In the genomic region with DNA sequence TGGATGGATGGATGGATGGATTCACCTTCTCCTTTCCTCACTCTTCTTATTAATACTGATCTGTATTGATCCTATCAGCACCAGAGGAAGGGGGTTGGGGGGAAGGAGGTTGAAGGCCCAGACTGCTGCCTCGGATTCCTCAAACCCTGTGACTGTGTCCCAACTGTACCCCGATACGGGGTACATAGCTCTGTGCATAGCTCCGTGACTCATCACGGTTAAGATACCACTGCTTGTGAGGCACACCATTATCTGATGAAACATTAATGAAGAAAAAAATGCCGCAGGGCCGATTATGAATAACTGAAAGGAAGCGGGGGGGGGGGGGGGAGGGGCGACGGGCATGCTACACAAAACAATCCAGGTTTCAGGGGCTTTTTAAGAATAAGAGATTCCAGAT, we compare ENCODE assay signal across 19 mouse cellular contexts.
DNase-seq lines count a peak whose midpoint lies in the region; ATAC-seq lines count a peak whose summit lies in the region.
"Had no signal": no experiment of that assay in that cellular context is flagged by ENCODE, and none has a peak within 500 bp of the region (broad histone marks: within the 10 kb centered on the region; RNA-seq: fewer than 3 reads in every experiment).

No protein-coding gene starts in this region.

- H3K4me3 ChIP-seq in heart, embryonic 11.5 days (ENCODE audit: low read depth, low read length) = no peak overlapping the region
- H3K4me3 ChIP-seq in liver, embryonic 12.5 days = no peak overlapping the region
- H3K4me3 ChIP-seq in embryonic facial prominence, embryonic 10.5 days = no peak overlapping the region
- H3K4me3 ChIP-seq: forebrain, embryonic 13.5 days; heart, embryonic 15.5 days; hindbrain, embryonic 12.5 days; intestine, embryonic 15.5 days; limb, embryonic 15.5 days; midbrain, embryonic 12.5 days had no signal

- intact Hi-C loops in left cerebral cortex, postnatal 10 days (cut with DNase I) = no loop called here

- 0 out of 2 replicates have a peak, but pooled peaks have one; percentile 52 for ATAC-seq in heart, embryonic 11.5 days (replicated peaks; ENCODE audit: insufficient number of reproducible peaks, low FRiP score, low TSS enrichment)
- no peak for ATAC-seq in liver, embryonic 12.5 days
- peak; percentile 63 for ATAC-seq in megakaryocyte progenitor cell, adult 5-6 weeks (replicated peaks; ENCODE audit: poor library complexity)
- ATAC-seq: forebrain, embryonic 13.5 days had no signal

- peaks cover 26% of the 10 kb centered on the region for H3K4me1 ChIP-seq in heart, embryonic 11.5 days (ENCODE audit: control insufficient read depth, insufficient read depth, low read length)
- H3K4me1 ChIP-seq in liver, embryonic 12.5 days = peaks cover 41% of the 10 kb centered on the region
- peaks cover 50% of the 10 kb centered on the region for H3K4me1 ChIP-seq in embryonic facial prominence, embryonic 10.5 days

- H3K27me3 ChIP-seq in heart, embryonic 11.5 days (ENCODE audit: control insufficient read depth, insufficient read depth, low read length) = no peaks in the 10 kb centered on the region
- H3K27me3 ChIP-seq in liver, embryonic 12.5 days (replicated peaks) = no peaks in the 10 kb centered on the region
- H3K27me3 ChIP-seq in embryonic facial prominence, embryonic 10.5 days (replicated peaks; ENCODE audit: low read depth, poor library complexity, severe bottlenecking) = no peaks in the 10 kb centered on the region
- H3K27me3 ChIP-seq: forebrain, embryonic 13.5 days; heart, embryonic 15.5 days; hindbrain, embryonic 12.5 days; intestine, embryonic 15.5 days; limb, embryonic 15.5 days; midbrain, embryonic 12.5 days had no signal

- 90% methylated on average over 9 of the region's 10 CpGs for WGBS in heart, embryonic 11.5 days (ENCODE audit: insufficient replicate concordance)
- WGBS in liver, embryonic 12.5 days (ENCODE audit: insufficient replicate concordance) = 58% methylated on average over 10 of the region's 10 CpGs
- WGBS in embryonic facial prominence, embryonic 10.5 days = 76% methylated on average over 10 of the region's 10 CpGs

- H3K36me3 ChIP-seq in heart, embryonic 11.5 days (ENCODE audit: control insufficient read depth, insufficient read depth, low read length) = peaks cover 9% of the 10 kb centered on the region; the same call in 1 of the 2 replicates
- H3K36me3 ChIP-seq in liver, embryonic 12.5 days = peaks cover 97% of the 10 kb centered on the region
- H3K36me3 ChIP-seq in embryonic facial prominence, embryonic 10.5 days (replicated peaks) = no peaks in the 10 kb centered on the region
- H3K36me3 ChIP-seq: hindbrain, embryonic 12.5 days; intestine, embryonic 15.5 days; midbrain, embryonic 12.5 days had no signal

- H3K9ac ChIP-seq in heart, embryonic 11.5 days (ENCODE audit: low read depth, low read length) = no peak overlapping the region
- no peak overlapping the region for H3K9ac ChIP-seq in liver, embryonic 12.5 days
- H3K9ac ChIP-seq: forebrain, embryonic 13.5 days; heart, embryonic 15.5 days; hindbrain, embryonic 12.5 days; intestine, embryonic 15.5 days; limb, embryonic 15.5 days; midbrain, embryonic 12.5 days had no signal

- no peaks in the 10 kb centered on the region for H3K9me3 ChIP-seq in heart, embryonic 11.5 days (replicated peaks; ENCODE audit: control insufficient read depth, low read length)
- H3K9me3 ChIP-seq in liver, embryonic 12.5 days (replicated peaks) = no peaks in the 10 kb centered on the region
- 0 out of 2 replicates have a peak, but pooled peaks cover 1% of the 10 kb centered on the region for H3K9me3 ChIP-seq in embryonic facial prominence, embryonic 10.5 days
- H3K9me3 ChIP-seq: forebrain, embryonic 13.5 days; heart, embryonic 15.5 days; hindbrain, embryonic 12.5 days; intestine, embryonic 15.5 days; limb, embryonic 15.5 days; midbrain, embryonic 12.5 days had no signal

- DNase-seq in heart, adult 8-10 months (ENCODE audit: low spot score) = no peak
- DNase-seq in liver = no peak
- DNase-seq in embryonic facial prominence, embryonic 10.5 days (ENCODE audit: low spot score) = no peak
- DNase-seq in left cerebral cortex, postnatal 10 days (ENCODE audit: extremely low spot score in 1 of 2, low spot score in 2 of 2) = no peak
- no peak for DNase-seq in thymus, postnatal 0 days (ENCODE audit: low spot score)
- DNase-seq: B cell, adult 2 months; cerebellum, adult 9-10 months; embryo, embryonic 11 days; gastrocnemius, postnatal 14 days; thymus, adult 18-20 months had no signal

- no peak overlapping the region for H3K27ac ChIP-seq in heart, embryonic 11.5 days (ENCODE audit: low read depth, low read length)
- H3K27ac ChIP-seq in liver, embryonic 12.5 days = no peak overlapping the region
- H3K27ac ChIP-seq in embryonic facial prominence, embryonic 10.5 days (replicated peaks) = peak overlapping the region; percentile 71; the same call in 1 of the 2 replicates
- H3K27ac ChIP-seq: forebrain, embryonic 13.5 days; hindbrain, embryonic 12.5 days; intestine, embryonic 15.5 days; limb, embryonic 15.5 days; midbrain, embryonic 12.5 days had no signal

- H3K4me2 ChIP-seq in heart, embryonic 11.5 days = no peak overlapping the region
- 0 out of 2 replicates have a peak overlapping the region, but pooled peaks have one; percentile 13 for H3K4me2 ChIP-seq in liver, embryonic 12.5 days
- H3K4me2 ChIP-seq: forebrain, embryonic 13.5 days; heart, embryonic 15.5 days; hindbrain, embryonic 12.5 days; intestine, embryonic 15.5 days; limb, embryonic 15.5 days; midbrain, embryonic 12.5 days had no signal
